Mouse (Mus musculus): ENCODE data around the gene Rps29.

Gene Rps29

GRCm38 (mm10) chr12:69127626-69128025 is 31.4 kb downstream of the Rps29 start:
- no peak for DNase-seq

- DNase-seq, result peak; percentile 19
These were observed 31.8 kb downstream of the Rps29 start for GRCm38 (mm10) chr12:69127170-69127569.

DNA sequence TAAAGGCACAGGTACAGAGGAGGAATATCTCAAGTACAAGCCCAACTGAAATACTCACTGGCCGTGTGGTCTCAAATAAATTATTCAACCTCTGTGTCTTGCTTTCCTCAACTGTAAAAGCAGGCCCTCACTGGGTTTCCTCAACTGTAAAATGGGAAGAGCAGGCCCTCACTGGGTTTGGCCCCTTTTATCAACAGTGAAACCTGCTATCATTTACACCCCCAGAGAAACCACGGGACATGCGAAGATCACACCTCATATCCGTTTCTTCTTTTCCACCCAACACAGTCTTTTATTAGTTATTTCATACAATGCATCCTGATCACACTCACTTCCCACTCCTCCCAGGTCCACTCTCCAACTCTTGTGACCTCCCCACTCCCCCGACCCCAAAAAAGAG is 33.9 kb downstream of the Rps29 start:
- no peak for DNase-seq

GRCm38 (mm10) chr12:69122801-69123200 is 36.2 kb downstream of the Rps29 start:
- no peak for DNase-seq

DNA sequence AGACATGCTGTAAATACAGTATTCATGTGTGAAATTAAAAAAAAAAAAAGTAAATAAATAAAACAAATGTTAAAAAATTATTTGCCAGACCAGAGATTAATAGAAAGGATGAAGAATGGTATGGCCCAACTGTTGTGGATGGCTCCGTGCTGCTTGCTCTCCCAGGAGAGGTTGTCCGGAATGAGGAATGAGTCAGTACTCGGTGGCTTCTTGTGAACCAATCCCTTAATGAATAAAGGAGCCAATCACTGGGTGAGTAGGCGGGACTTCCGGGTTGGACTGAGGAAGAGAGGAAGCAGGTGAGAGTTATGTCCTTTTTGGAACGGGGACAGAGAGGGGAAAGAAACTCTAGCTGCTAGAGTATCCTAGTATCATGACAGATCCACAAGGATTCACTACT is 39.1 kb downstream of the Rps29 start:
- no peak for DNase-seq
